Mouse (Mus musculus) myocyte (in vitro differentiated cells): Measurements from ENCODE around the gene Slc25a16.

ENCODE experiments used
- E2F4 ChIP-seq: IDR thresholded peaks from one replicate; pipeline ENCODE4 v1.6.1; 2011; ENCODE audit warnings: mild to moderate bottlenecking, control low read depth, moderate library complexity; ENCODE audit not compliant: insufficient read depth
- TCF3 ChIP-seq: IDR thresholded peaks from one replicate; pipeline ENCODE4 v1.6.1; 2011; ENCODE audit warnings: low read depth, control low read depth; ENCODE audit not compliant: insufficient read length

DNA sequence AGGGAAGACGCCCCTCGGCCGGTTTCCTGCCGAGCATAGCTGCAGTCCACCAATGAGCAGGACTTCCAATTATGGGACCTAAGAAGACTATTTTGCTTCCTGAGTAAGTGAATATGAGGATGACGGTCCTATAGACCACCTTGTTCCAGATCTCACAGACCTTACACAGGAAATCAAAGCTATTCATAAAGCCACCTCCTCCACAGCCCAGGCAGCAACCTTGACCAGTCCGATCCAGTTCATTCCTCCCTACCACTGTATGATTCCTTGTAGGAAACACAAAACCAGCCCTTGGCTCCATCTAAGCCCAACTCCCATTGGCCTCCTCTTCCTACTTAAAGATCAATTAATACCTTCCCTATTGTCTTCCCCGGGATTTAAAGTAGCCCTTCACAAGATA, 14.1 kb upstream of the Slc25a16 start:
- TF ChIP-seq E2F4: no peak
- TF ChIP-seq TCF3: no peak
